Mouse (Mus musculus): Measurements from ENCODE around the gene Olfr504. TPM values are rescaled to one million over a fixed set of nuclear protein-coding genes. Genes with fewer than 3 reads are reported as not detected.

Olfr504 gene
- polyA plus RNA-seq, 1 experiment from 2014 or later, result not detected

Other genes with a start within 250 kb of the Olfr504 start
- not detected in 2 replicates for gene Olfr492, start 242.1 kb downstream of the Olfr504 start, polyA plus RNA-seq (2014; fragmentation: Nextera tagmentation; extraction: Ambion mirVana)
- not detected in 2 replicates for gene Olfr493, start 218.8 kb downstream of the Olfr504 start, polyA plus RNA-seq (2014; fragmentation: Nextera tagmentation; extraction: Ambion mirVana)
- gene Olfr494, start 200.5 kb downstream of the Olfr504 start, polyA plus RNA-seq (2014; fragmentation: Nextera tagmentation; extraction: Ambion mirVana), result 0.22 TPM in 1 of 2 replicates, not detected in the other
- 0.11 TPM in 1 of 2 replicates, not detected in the other for gene Olfr495, start 172.6 kb downstream of the Olfr504 start, polyA plus RNA-seq (2014; fragmentation: Nextera tagmentation; extraction: Ambion mirVana)
- gene Olfr497, start 145.4 kb downstream of the Olfr504 start, polyA plus RNA-seq (2014; fragmentation: Nextera tagmentation; extraction: Ambion mirVana), result not detected in 2 replicates
- gene Olfr498, start 100.5 kb downstream of the Olfr504 start, polyA plus RNA-seq (2014; fragmentation: Nextera tagmentation; extraction: Ambion mirVana), result 0.13 TPM in 1 of 2 replicates, not detected in the other
- 0.07 TPM in 1 of 2 replicates, not detected in the other for gene Olfr502, start 40.7 kb downstream of the Olfr504 start, polyA plus RNA-seq (2014; fragmentation: Nextera tagmentation; extraction: Ambion mirVana)
- not detected in 2 replicates for gene Olfr503, start 21.3 kb downstream of the Olfr504 start, polyA plus RNA-seq (2014; fragmentation: Nextera tagmentation; extraction: Ambion mirVana)
- gene Olfr506, start 45.0 kb upstream of the Olfr504 start, polyA plus RNA-seq (2014; fragmentation: Nextera tagmentation; extraction: Ambion mirVana), result 0.16 TPM in 1 of 2 replicates, not detected in the other
- gene Olfr507, start 56.0 kb upstream of the Olfr504 start, polyA plus RNA-seq (2014; fragmentation: Nextera tagmentation; extraction: Ambion mirVana), result not detected in 2 replicates
- gene Olfr508, start 64.2 kb upstream of the Olfr504 start, polyA plus RNA-seq (2014; fragmentation: Nextera tagmentation; extraction: Ambion mirVana), result not detected in 2 replicates
- gene Olfr509, start 86.1 kb upstream of the Olfr504 start, polyA plus RNA-seq (2014; fragmentation: Nextera tagmentation; extraction: Ambion mirVana), result 0.05 and 0.08 TPM in 2 replicates
- gene Olfr510, start 100.6 kb upstream of the Olfr504 start, polyA plus RNA-seq (2014; fragmentation: Nextera tagmentation; extraction: Ambion mirVana), result not detected in 2 replicates
- gene Olfr512, start 147.5 kb upstream of the Olfr504 start, polyA plus RNA-seq (2014; fragmentation: Nextera tagmentation; extraction: Ambion mirVana), result 0.20 TPM in 1 of 2 replicates, not detected in the other
- 0.14 TPM in 1 of 2 replicates, not detected in the other for gene Olfr513, start 185.2 kb upstream of the Olfr504 start, polyA plus RNA-seq (2014; fragmentation: Nextera tagmentation; extraction: Ambion mirVana)

Measured in embryonic facial prominence, embryonic 14.5 days (tissue).